Mouse (Mus musculus) MN1 (cell line): ENCODE measurements around the gene Sox5.
A peak's percentile ranks its signal among the peaks of the same experiment; 100 is the strongest.

Experiments used
- DNase-seq: peaks from one replicate; pipeline ENCODE4 v3.0.0-alpha.2; 2016; ENCODE audit warnings: low spot score

The Sox5 gene

GRCm38 (mm10) chr6:144429276-144429675, 352.5 kb downstream of the Sox5 start:
- DNase-seq, result no peak

- DNase-seq, result no peak
Measured at GRCm38 (mm10) chr6:144408030-144408429, 373.7 kb downstream of the Sox5 start.

GRCm38 (mm10) chr6:144398115-144398514, 383.7 kb downstream of the Sox5 start:
- DNase-seq, result no peak

GRCm38 (mm10) chr6:144393151-144393550, 388.6 kb downstream of the Sox5 start:
- no peak for DNase-seq

GRCm38 (mm10) chr6:144389333-144390054, 392.3 kb downstream of the Sox5 start:
- no peak for DNase-seq

GRCm38 (mm10) chr6:144387539-144388255, 394.1 kb downstream of the Sox5 start:
- DNase-seq, result no peak

- no peak for DNase-seq
Measured at GRCm38 (mm10) chr6:144380641-144381040, 401.1 kb downstream of the Sox5 start.

GRCm38 (mm10) chr6:144380171-144380570, 401.6 kb downstream of the Sox5 start:
- no peak for DNase-seq

GRCm38 (mm10) chr6:144374810-144375209, 407.0 kb downstream of the Sox5 start:
- DNase-seq, result no peak

GRCm38 (mm10) chr6:144370699-144371098, 411.1 kb downstream of the Sox5 start:
- DNase-seq, result no peak

GRCm38 (mm10) chr6:144367626-144368077, 414.1 kb downstream of the Sox5 start:
- no peak for DNase-seq

- DNase-seq, result no peak
Measured at GRCm38 (mm10) chr6:144361267-144362038, 420.3 kb downstream of the Sox5 start.

GRCm38 (mm10) chr6:144357081-144357480, 424.7 kb downstream of the Sox5 start:
- no peak for DNase-seq

GRCm38 (mm10) chr6:144351049-144351448, 430.7 kb downstream of the Sox5 start:
- no peak for DNase-seq

GRCm38 (mm10) chr6:144343338-144343737, 438.4 kb downstream of the Sox5 start:
- DNase-seq, result peak; percentile 20

GRCm38 (mm10) chr6:144339554-144339953, 442.2 kb downstream of the Sox5 start:
- DNase-seq, result no peak

- DNase-seq, result no peak
Measured at GRCm38 (mm10) chr6:144339006-144339405, 442.8 kb downstream of the Sox5 start.

- no peak for DNase-seq
Measured at GRCm38 (mm10) chr6:144338221-144338620, 443.6 kb downstream of the Sox5 start.

- no peak for DNase-seq
Measured at GRCm38 (mm10) chr6:144337436-144337969, 444.3 kb downstream of the Sox5 start.

GRCm38 (mm10) chr6:144336789-144337188, 445.0 kb downstream of the Sox5 start:
- DNase-seq, result no peak

- no peak for DNase-seq
Measured at GRCm38 (mm10) chr6:144333146-144333545, 448.6 kb downstream of the Sox5 start.

GRCm38 (mm10) chr6:144332027-144332426, 449.8 kb downstream of the Sox5 start:
- no peak for DNase-seq
